Mouse (Mus musculus): ENCODE data around the gene Tada2a.

The Tada2a gene

GRCm38 (mm10) chr11:84063631-84064209 lies 65.7 kb downstream of the Tada2a start:
- no peak for DNase-seq (ENCODE audit: low spot score in 2 of 2)

GRCm38 (mm10) chr11:84062805-84063204 lies 66.6 kb downstream of the Tada2a start:
- no peak for DNase-seq (ENCODE audit: low spot score in 2 of 2)

- DNase-seq (ENCODE audit: low spot score in 2 of 2) = no peak
These were observed 67.5 kb downstream of the Tada2a start for GRCm38 (mm10) chr11:84061881-84062280.

GRCm38 (mm10) chr11:84060635-84061034 lies 68.8 kb downstream of the Tada2a start:
- DNase-seq (ENCODE audit: low spot score in 2 of 2) = no peak

GRCm38 (mm10) chr11:84059784-84060183 lies 69.6 kb downstream of the Tada2a start:
- DNase-seq (ENCODE audit: low spot score in 2 of 2) = no peak

- no peak for DNase-seq (ENCODE audit: low spot score in 2 of 2)
These were observed 72.0 kb downstream of the Tada2a start for GRCm38 (mm10) chr11:84057418-84057817.

GRCm38 (mm10) chr11:84053524-84054163 lies 75.8 kb downstream of the Tada2a start:
- no peak for DNase-seq (ENCODE audit: low spot score in 2 of 2)

GRCm38 (mm10) chr11:84053055-84053454 lies 76.3 kb downstream of the Tada2a start:
- no peak for DNase-seq (ENCODE audit: low spot score in 2 of 2)

- DNase-seq (ENCODE audit: low spot score in 2 of 2) = no peak
These were observed 81.0 kb downstream of the Tada2a start for GRCm38 (mm10) chr11:84048411-84048810.

- DNase-seq (ENCODE audit: low spot score in 2 of 2) = no peak
These were observed 82.1 kb downstream of the Tada2a start for GRCm38 (mm10) chr11:84047270-84047669.

GRCm38 (mm10) chr11:84044988-84045387 lies 84.4 kb downstream of the Tada2a start:
- DNase-seq (ENCODE audit: low spot score in 2 of 2) = no peak

- peak in 1 of 2 experiments; percentile 48 for DNase-seq (ENCODE audit: low spot score in 2 of 2)
These were observed 86.3 kb downstream of the Tada2a start for GRCm38 (mm10) chr11:84042808-84043762.

GRCm38 (mm10) chr11:84040621-84041020 lies 88.8 kb downstream of the Tada2a start:
- DNase-seq (ENCODE audit: low spot score in 2 of 2) = no peak

- no peak for DNase-seq (ENCODE audit: low spot score in 2 of 2)
These were observed 95.7 kb downstream of the Tada2a start for GRCm38 (mm10) chr11:84033671-84034070.

- no peak for DNase-seq (ENCODE audit: low spot score in 2 of 2)
These were observed 96.8 kb downstream of the Tada2a start for GRCm38 (mm10) chr11:84032559-84032958.

GRCm38 (mm10) chr11:84031971-84032370 lies 97.4 kb downstream of the Tada2a start:
- DNase-seq (ENCODE audit: low spot score in 2 of 2) = peak; percentile 50 to 51

Data from frontal cortex, postnatal 25 days (tissue).